In the genomic region with DNA sequence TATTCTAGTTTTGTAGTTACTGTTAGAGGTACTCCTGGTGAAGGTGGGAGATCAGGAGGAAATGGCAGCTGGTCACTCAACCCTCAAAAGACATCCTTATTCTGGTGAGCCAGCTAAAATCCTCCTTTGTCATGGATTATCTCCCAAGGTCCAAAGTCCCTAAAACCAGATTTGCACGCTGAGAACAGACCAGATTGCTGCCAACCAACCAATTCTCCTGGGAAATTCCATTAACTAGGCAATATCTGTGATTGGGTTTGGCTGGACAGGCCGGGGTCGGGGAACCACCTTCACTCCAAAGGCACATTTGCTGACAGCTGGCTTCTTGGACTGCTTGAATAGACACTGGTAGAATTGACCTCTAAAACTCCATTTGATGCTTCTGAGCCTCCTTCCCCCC, we compare ENCODE assay signal across 26 mouse cellular contexts. TPM values are rescaled to one million over a fixed set of nuclear protein-coding genes. Genes with fewer than 3 reads are reported as not detected.
DNase-seq lines count a peak whose midpoint lies in the region; ATAC-seq and TF ChIP-seq lines count a peak whose summit lies in the region.
"Had no signal": no experiment of that assay in that cellular context is flagged by ENCODE, and none has a peak within 500 bp of the region (broad histone marks: within the 10 kb centered on the region; RNA-seq: fewer than 3 reads in every experiment).

No protein-coding gene starts in this region.

- H3K9me3 ChIP-seq in kidney, embryonic 15.5 days (replicated peaks): no peaks in the 10 kb centered on the region
- no peaks in the 10 kb centered on the region for H3K9me3 ChIP-seq in midbrain, postnatal 0 days (ENCODE audit: low read length)
- H3K9me3 ChIP-seq in midbrain, embryonic 13.5 days: no peaks in the 10 kb centered on the region
- H3K9me3 ChIP-seq: embryonic facial prominence, embryonic 15.5 days; forebrain, embryonic 10.5 days; heart, embryonic 13.5 days had no signal

- peaks cover 19% of the 10 kb centered on the region for H3K4me1 ChIP-seq in kidney, embryonic 15.5 days
- H3K4me1 ChIP-seq in midbrain, postnatal 0 days (ENCODE audit: insufficient read depth, low read length): no peaks in the 10 kb centered on the region
- peaks cover 19% of the 10 kb centered on the region for H3K4me1 ChIP-seq in midbrain, embryonic 13.5 days (replicated peaks)

- DNase-seq in kidney, adult 11 months: peak; percentile 61
- no peak for DNase-seq in kidney, postnatal 14 days
- peak; percentile 76 for DNase-seq in kidney, adult 9 months
- DNase-seq in midbrain, postnatal 0 days (ENCODE audit: low spot score): peak; percentile 18
- DNase-seq in kidney, postnatal 36 days: peak; percentile 45 to 58
- DNase-seq in lung, postnatal 10 days: no peak
- DNase-seq: adrenal gland, postnatal 10 days; cerebellum, adult 11 months; cerebellum, adult 8-10 months; cerebellum, postnatal 14 days; embryo, embryonic 11 days; gastrocnemius, postnatal 36 days; heart, adult 11 months; heart, postnatal 36 days had no signal

- ATAC-seq in kidney, embryonic 15.5 days (replicated peaks; ENCODE audit: low FRiP score): no peak
- no peak for ATAC-seq in midbrain, postnatal 0 days (ENCODE audit: low FRiP score)
- ATAC-seq in midbrain, embryonic 13.5 days: no peak
- ATAC-seq: forebrain, embryonic 14.5 days had no signal

- H3K36me3 ChIP-seq in kidney, embryonic 15.5 days: peaks cover 59% of the 10 kb centered on the region
- peaks cover 39% of the 10 kb centered on the region for H3K36me3 ChIP-seq in midbrain, postnatal 0 days (ENCODE audit: insufficient read depth, low read length)
- H3K36me3 ChIP-seq in midbrain, embryonic 13.5 days: peaks cover 60% of the 10 kb centered on the region

- H3K9ac ChIP-seq in kidney, embryonic 15.5 days: no peak overlapping the region
- H3K9ac ChIP-seq in midbrain, postnatal 0 days (replicated peaks; ENCODE audit: low read length, poor library complexity, severe bottlenecking): no peak overlapping the region
- H3K9ac ChIP-seq in midbrain, embryonic 13.5 days (replicated peaks): no peak overlapping the region
- H3K9ac ChIP-seq: embryonic facial prominence, embryonic 15.5 days; heart, embryonic 13.5 days had no signal

- H3K27ac ChIP-seq in kidney, embryonic 15.5 days: no peak overlapping the region
- H3K27ac ChIP-seq in midbrain, postnatal 0 days (ENCODE audit: low read depth, low read length): no peak overlapping the region
- H3K27ac ChIP-seq in midbrain, embryonic 13.5 days: no peak overlapping the region
- H3K27ac ChIP-seq: embryonic facial prominence, embryonic 15.5 days; forebrain, embryonic 10.5 days; heart, embryonic 13.5 days had no signal

- no peak overlapping the region for H3K4me3 ChIP-seq in kidney, embryonic 15.5 days (replicated peaks)
- no peak overlapping the region for H3K4me3 ChIP-seq in midbrain, postnatal 0 days (ENCODE audit: low read depth, low read length)
- H3K4me3 ChIP-seq in midbrain, embryonic 13.5 days (replicated peaks): no peak overlapping the region
- H3K4me3 ChIP-seq: embryonic facial prominence, embryonic 15.5 days; erythroblast, embryonic 14.5 days; forebrain, embryonic 10.5 days; heart, embryonic 13.5 days had no signal

- TF ChIP-seq CTCF in midbrain, postnatal 0 days (IDR thresholded peaks at IDR 0.05): no peak

- 85% methylated on average over 3 of the region's 3 CpGs for WGBS in kidney, embryonic 15.5 days
- 58% methylated on average over 3 of the region's 3 CpGs for WGBS in midbrain, postnatal 0 days
- 71% methylated on average over 3 of the region's 3 CpGs for WGBS in midbrain, embryonic 13.5 days

- no peaks in the 10 kb centered on the region for H3K27me3 ChIP-seq in kidney, embryonic 15.5 days
- H3K27me3 ChIP-seq in midbrain, postnatal 0 days (ENCODE audit: insufficient read depth, low read length): no peaks in the 10 kb centered on the region
- no peaks in the 10 kb centered on the region for H3K27me3 ChIP-seq in midbrain, embryonic 13.5 days
- H3K27me3 ChIP-seq: CH12.LX; embryonic facial prominence, embryonic 15.5 days; heart, embryonic 13.5 days had no signal

- H3K4me2 ChIP-seq in kidney, embryonic 15.5 days: no peak overlapping the region
- H3K4me2 ChIP-seq in midbrain, postnatal 0 days (ENCODE audit: low read depth, low read length, poor library complexity, severe bottlenecking): no peak overlapping the region
- no peak overlapping the region for H3K4me2 ChIP-seq in midbrain, embryonic 13.5 days (replicated peaks)
- H3K4me2 ChIP-seq: embryonic facial prominence, embryonic 15.5 days; heart, embryonic 13.5 days had no signal

RNA-seq across cellular contexts. Expression of a gene that starts 1.7 kb away (rescaled TPM):
- 3.5 and 3.6 TPM in 2 replicates for polyA plus RNA-seq in kidney, embryonic 15.5 days (2015; fragmentation: Nextera tagmentation; extraction: Ambion mirVana)
- 10.0 and 20.0 TPM in 2 replicates for total RNA-seq in midbrain, postnatal 0 days (2014; rRNA removed)
- 10.2 and 14.6 TPM in 2 replicates for polyA plus RNA-seq in midbrain, postnatal 0 days (2015; fragmentation: Nextera tagmentation; extraction: Ambion mirVana)
- polyA plus RNA-seq in midbrain, embryonic 13.5 days (2015; fragmentation: Nextera tagmentation; extraction: Ambion mirVana): 10.8 and 11.4 TPM in 2 replicates

RNA-seq across cellular contexts. Expression of a gene that starts 12.8 kb away (rescaled TPM):
- polyA plus RNA-seq in kidney, embryonic 15.5 days (2015; fragmentation: Nextera tagmentation; extraction: Ambion mirVana): 403 and 405 TPM in 2 replicates
- 190 and 200 TPM in 2 replicates for total RNA-seq in midbrain, postnatal 0 days (2014; rRNA removed)
- polyA plus RNA-seq in midbrain, postnatal 0 days (2015; fragmentation: Nextera tagmentation; extraction: Ambion mirVana): 505 TPM in 2 replicates
- polyA plus RNA-seq in midbrain, embryonic 13.5 days (2015; fragmentation: Nextera tagmentation; extraction: Ambion mirVana): 393 and 407 TPM in 2 replicates

RNA-seq across cellular contexts. Expression of a gene that starts 13.0 kb away (rescaled TPM):
- polyA plus RNA-seq in kidney, embryonic 15.5 days (2015; fragmentation: Nextera tagmentation; extraction: Ambion mirVana): 56.7 and 62.1 TPM in 2 replicates
- total RNA-seq in midbrain, postnatal 0 days (2014; rRNA removed): 27.8 and 31.0 TPM in 2 replicates
- 73.8 and 74.0 TPM in 2 replicates for polyA plus RNA-seq in midbrain, postnatal 0 days (2015; fragmentation: Nextera tagmentation; extraction: Ambion mirVana)
- 64.5 and 74.7 TPM in 2 replicates for polyA plus RNA-seq in midbrain, embryonic 13.5 days (2015; fragmentation: Nextera tagmentation; extraction: Ambion mirVana)

RNA-seq across cellular contexts. Expression of a gene that starts 28.4 kb away (rescaled TPM):
- polyA plus RNA-seq in kidney, embryonic 15.5 days (2015; fragmentation: Nextera tagmentation; extraction: Ambion mirVana): 24.0 and 25.3 TPM in 2 replicates
- total RNA-seq in midbrain, postnatal 0 days (2014; rRNA removed): 17.1 and 53.8 TPM in 2 replicates
- 22.0 and 27.2 TPM in 2 replicates for polyA plus RNA-seq in midbrain, postnatal 0 days (2015; fragmentation: Nextera tagmentation; extraction: Ambion mirVana)
- polyA plus RNA-seq in midbrain, embryonic 13.5 days (2015; fragmentation: Nextera tagmentation; extraction: Ambion mirVana): 20.8 and 23.0 TPM in 2 replicates

RNA-seq across cellular contexts. Expression of a gene that starts 44.8 kb away (rescaled TPM):
- not detected in 2 replicates for polyA plus RNA-seq in kidney, embryonic 15.5 days (2015; fragmentation: Nextera tagmentation; extraction: Ambion mirVana)
- not detected in 2 replicates for total RNA-seq in midbrain, postnatal 0 days (2014; rRNA removed)
- polyA plus RNA-seq in midbrain, postnatal 0 days (2015; fragmentation: Nextera tagmentation; extraction: Ambion mirVana): 0.09 TPM in 1 of 2 replicates, not detected in the other
- 0.12 TPM in 1 of 2 replicates, not detected in the other for polyA plus RNA-seq in midbrain, embryonic 13.5 days (2015; fragmentation: Nextera tagmentation; extraction: Ambion mirVana)
- total RNA-seq: CH12.LX; common myeloid progenitor, adult 5-6 weeks had no signal
- polyA plus RNA-seq: embryonic facial prominence, embryonic 11.5 days; embryonic facial prominence, embryonic 15.5 days; erythroblast, embryonic 14.5 days; forebrain, embryonic 10.5 days; forebrain, embryonic 14.5 days; heart, embryonic 13.5 days; heart, postnatal 0 days; hindbrain, embryonic 11.5 days had no signal

Comparison
In these comparisons a context has a peak if more than half of its experiments do, and no peak if none do; other contexts are left out.
1. DNase-seq: peak in kidney, adult 11 months (single experiment), kidney, adult 9 months (single experiment), midbrain, postnatal 0 days (single experiment) and kidney, postnatal 36 days (2 of 2); none in kidney, postnatal 14 days (single experiment) and lung, postnatal 10 days (single experiment).